Comparison of ENCODE assay signal across 8 mouse cellular contexts in the genomic region with DNA sequence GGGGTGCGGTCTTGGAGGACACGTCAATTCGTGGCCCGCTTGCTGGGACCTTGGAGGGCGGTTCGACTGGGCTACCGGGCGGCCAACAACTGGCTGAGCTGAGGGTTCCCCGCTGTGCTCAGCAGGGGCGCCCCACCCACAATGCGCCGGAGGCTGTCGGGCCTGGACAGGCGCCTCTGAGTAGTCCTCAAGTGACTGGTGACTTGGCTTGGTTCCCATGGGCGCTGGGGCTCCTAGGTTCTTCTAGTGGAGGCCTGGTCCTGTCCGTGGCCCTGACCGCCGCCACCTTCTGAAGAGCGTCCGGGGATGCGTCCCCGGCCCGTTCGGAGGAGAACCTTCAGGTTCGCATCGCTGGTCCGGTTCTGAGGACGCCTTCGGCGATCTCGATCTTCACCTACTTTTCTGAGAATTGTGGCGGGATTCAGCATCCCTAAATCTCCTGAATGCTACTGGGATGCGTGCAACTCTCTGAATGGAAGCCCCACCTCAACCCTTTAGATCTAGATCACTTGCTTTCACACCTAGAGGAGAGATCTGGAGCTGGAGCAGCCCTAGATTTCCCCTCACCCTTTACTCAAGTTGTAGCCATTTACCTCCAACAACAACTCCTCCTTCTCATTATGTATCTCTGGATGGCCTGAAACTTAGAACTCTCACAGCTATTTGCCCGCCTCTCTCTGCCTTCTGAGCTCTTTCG. TPM values are rescaled to one million over a fixed set of nuclear protein-coding genes. Genes with fewer than 3 reads are reported as not detected.
DNase-seq lines count a peak whose midpoint lies in the region; ATAC-seq and TF ChIP-seq lines count a peak whose summit lies in the region.

No protein-coding gene starts in this region.

- peak; percentile 42 for TF ChIP-seq CTCF in lung, embryonic 14.5 days (IDR thresholded peaks at IDR 0.05; ENCODE audit: low read depth)

- no peak for DNase-seq in lung, embryonic 14.5 days
- no peak for DNase-seq in lung, postnatal 14 days
- DNase-seq in layer of hippocampus, postnatal 25 days (ENCODE audit: extremely low spot score in 1 of 2, low spot score in 1 of 2), result no peak
- DNase-seq in ovary, postnatal 10 days (ENCODE audit: low spot score), result no peak

- H3K9me3 ChIP-seq in lung, embryonic 14.5 days (ENCODE audit: low read depth, low read length), result no peaks in the 10 kb centered on the region
- H3K9me3 ChIP-seq in embryonic facial prominence, embryonic 12.5 days, result no peaks in the 10 kb centered on the region
- H3K9me3 ChIP-seq in intestine, embryonic 15.5 days, result no peaks in the 10 kb centered on the region
- H3K9me3 ChIP-seq in neural tube, embryonic 12.5 days, result no peaks in the 10 kb centered on the region

- 1% methylated on average over 35 of the region's 35 CpGs for WGBS in lung, embryonic 14.5 days
- 3% methylated on average over 35 of the region's 35 CpGs for WGBS in embryonic facial prominence, embryonic 12.5 days
- 2% methylated on average over 35 of the region's 35 CpGs for WGBS in intestine, embryonic 15.5 days
- 3% methylated on average over 34 of the region's 35 CpGs for WGBS in neural tube, embryonic 12.5 days

- ATAC-seq in lung, embryonic 14.5 days (ENCODE audit: insufficient read depth), result no peak; the same call in 1 of the 2 replicates
- ATAC-seq in embryonic facial prominence, embryonic 12.5 days (ENCODE audit: insufficient number of reproducible peaks, insufficient read depth, low FRiP score, low TSS enrichment), result no peak
- no peak for ATAC-seq in intestine, embryonic 15.5 days
- ATAC-seq in neural tube, embryonic 12.5 days (ENCODE audit: low FRiP score, low read depth), result no peak
- no peak for ATAC-seq in CD4-positive, CD25-positive, alpha-beta regulatory T cell, adult 4 months

- H3K27me3 ChIP-seq in lung, embryonic 14.5 days (ENCODE audit: insufficient read depth, low read length), result no peaks in the 10 kb centered on the region
- no peaks in the 10 kb centered on the region for H3K27me3 ChIP-seq in embryonic facial prominence, embryonic 12.5 days
- no peaks in the 10 kb centered on the region for H3K27me3 ChIP-seq in intestine, embryonic 15.5 days (replicated peaks)
- H3K27me3 ChIP-seq in neural tube, embryonic 12.5 days (replicated peaks), result no peaks in the 10 kb centered on the region

- peak overlapping the region; percentile 67 for H3K9ac ChIP-seq in lung, embryonic 14.5 days
- peak overlapping the region; percentile 53 for H3K9ac ChIP-seq in embryonic facial prominence, embryonic 12.5 days
- peak overlapping the region; percentile 66 for H3K9ac ChIP-seq in intestine, embryonic 15.5 days
- H3K9ac ChIP-seq in neural tube, embryonic 12.5 days, result peak overlapping the region; percentile 54

- peaks cover 6% of the 10 kb centered on the region for H3K4me1 ChIP-seq in lung, embryonic 14.5 days (ENCODE audit: insufficient read depth)
- H3K4me1 ChIP-seq in embryonic facial prominence, embryonic 12.5 days, result peaks cover 15% of the 10 kb centered on the region
- peaks cover 7% of the 10 kb centered on the region; the same call in 1 of the 2 replicates for H3K4me1 ChIP-seq in intestine, embryonic 15.5 days (replicated peaks)
- H3K4me1 ChIP-seq in neural tube, embryonic 12.5 days, result peaks cover 22% of the 10 kb centered on the region

- peaks cover 5% of the 10 kb centered on the region; the same call in 1 of the 2 replicates for H3K36me3 ChIP-seq in lung, embryonic 14.5 days (ENCODE audit: insufficient read depth)
- peaks cover 5% of the 10 kb centered on the region; the same call in 1 of the 2 replicates for H3K36me3 ChIP-seq in embryonic facial prominence, embryonic 12.5 days
- no peaks in the 10 kb centered on the region for H3K36me3 ChIP-seq in intestine, embryonic 15.5 days
- H3K36me3 ChIP-seq in neural tube, embryonic 12.5 days, result peaks cover 2% of the 10 kb centered on the region; the same call in 1 of the 2 replicates

- peak overlapping the region; percentile 69 for H3K4me2 ChIP-seq in lung, embryonic 14.5 days
- peak overlapping the region; percentile 82 for H3K4me2 ChIP-seq in embryonic facial prominence, embryonic 12.5 days (replicated peaks)
- H3K4me2 ChIP-seq in intestine, embryonic 15.5 days (replicated peaks), result peak overlapping the region; percentile 73
- H3K4me2 ChIP-seq in neural tube, embryonic 12.5 days (replicated peaks), result peak overlapping the region; percentile 88

- H3K27ac ChIP-seq in lung, embryonic 14.5 days (ENCODE audit: low read depth), result peak overlapping the region; percentile 91
- peak overlapping the region; percentile 74 for H3K27ac ChIP-seq in embryonic facial prominence, embryonic 12.5 days
- peak overlapping the region; percentile 79 for H3K27ac ChIP-seq in intestine, embryonic 15.5 days
- no peak overlapping the region for H3K27ac ChIP-seq in neural tube, embryonic 12.5 days

- peak overlapping the region; percentile 91 for H3K4me3 ChIP-seq in lung, embryonic 14.5 days (ENCODE audit: low read depth, low read length)
- peak overlapping the region; percentile 62 for H3K4me3 ChIP-seq in embryonic facial prominence, embryonic 12.5 days
- H3K4me3 ChIP-seq in intestine, embryonic 15.5 days (replicated peaks), result peak overlapping the region; percentile 87
- H3K4me3 ChIP-seq in neural tube, embryonic 12.5 days, result peak overlapping the region; percentile 60

RNA-seq across cellular contexts. Expression of a gene that starts 0.6 kb away (rescaled TPM):
- polyA plus RNA-seq in lung, embryonic 14.5 days (2014; fragmentation: Nextera tagmentation; extraction: Ambion mirVana), result 81.5 and 92.4 TPM in 2 replicates
- 49.8 and 63.0 TPM in 2 replicates for polyA plus RNA-seq in embryonic facial prominence, embryonic 12.5 days (2016; fragmentation: Nextera tagmentation; extraction: Ambion mirVana)
- 51.2 and 54.7 TPM in 2 replicates for polyA plus RNA-seq in intestine, embryonic 15.5 days (2015; fragmentation: Nextera tagmentation; extraction: Ambion mirVana)
- polyA plus RNA-seq in neural tube, embryonic 12.5 days (2016; fragmentation: Nextera tagmentation; extraction: Ambion mirVana), result 61.3 and 66.9 TPM in 2 replicates
- total RNA-seq in layer of hippocampus, postnatal 25 days (2021), result 10 to 100 TPM; 30.7 TPM
- polyA plus RNA-seq in CD4-positive, CD25-positive, alpha-beta regulatory T cell, adult 4 months (2017; shearing (Covaris generic)), result 10 to 100 TPM; 17.4 to 21.6 TPM

RNA-seq across cellular contexts. Expression of a gene that starts 45.8 kb away (rescaled TPM):
- polyA plus RNA-seq in lung, embryonic 14.5 days (2014; fragmentation: Nextera tagmentation; extraction: Ambion mirVana), result 49.6 and 50.7 TPM in 2 replicates
- 64.0 and 65.4 TPM in 2 replicates for polyA plus RNA-seq in embryonic facial prominence, embryonic 12.5 days (2016; fragmentation: Nextera tagmentation; extraction: Ambion mirVana)
- 43.1 and 46.4 TPM in 2 replicates for polyA plus RNA-seq in intestine, embryonic 15.5 days (2015; fragmentation: Nextera tagmentation; extraction: Ambion mirVana)
- polyA plus RNA-seq in neural tube, embryonic 12.5 days (2016; fragmentation: Nextera tagmentation; extraction: Ambion mirVana), result 70.4 and 70.9 TPM in 2 replicates
- total RNA-seq in layer of hippocampus, postnatal 25 days (2021), result 10 to 100 TPM; 77.2 to 83.9 TPM
- 10 to 100 TPM; 43.3 to 70.0 TPM for polyA plus RNA-seq in CD4-positive, CD25-positive, alpha-beta regulatory T cell, adult 4 months (2017; shearing (Covaris generic))

RNA-seq across cellular contexts. Expression of a gene that starts 45.9 kb away (rescaled TPM):
- 33.6 and 39.3 TPM in 2 replicates for polyA plus RNA-seq in lung, embryonic 14.5 days (2014; fragmentation: Nextera tagmentation; extraction: Ambion mirVana)
- 55.3 and 56.7 TPM in 2 replicates for polyA plus RNA-seq in embryonic facial prominence, embryonic 12.5 days (2016; fragmentation: Nextera tagmentation; extraction: Ambion mirVana)
- 36.3 and 37.5 TPM in 2 replicates for polyA plus RNA-seq in intestine, embryonic 15.5 days (2015; fragmentation: Nextera tagmentation; extraction: Ambion mirVana)
- 56.4 and 57.0 TPM in 2 replicates for polyA plus RNA-seq in neural tube, embryonic 12.5 days (2016; fragmentation: Nextera tagmentation; extraction: Ambion mirVana)
- 10 to 100 TPM; 48.7 to 58.3 TPM for total RNA-seq in layer of hippocampus, postnatal 25 days (2021)
- polyA plus RNA-seq in CD4-positive, CD25-positive, alpha-beta regulatory T cell, adult 4 months (2017; shearing (Covaris generic)), result 10 to 100 TPM; 51.1 to 80.3 TPM
